Mouse (Mus musculus): ENCODE results near the gene Tbx19.

GRCm38 (mm10) chr1:165174059-165174616 is 13.6 kb upstream of the Tbx19 start:
- TF ChIP-seq CTCF (IDR thresholded peaks at IDR 0.05; ENCODE audit: low read depth, low read length) (no peak), POLR2A (IDR thresholded peaks at IDR 0.05; ENCODE audit: insufficient read depth, low read length) (no peak), EP300 (IDR thresholded peaks at IDR 0.05; ENCODE audit: insufficient read depth, low read depth, low read length) (no peak)
